8 mouse cellular contexts compared by ENCODE assay signal in genomic region chr5:43661997-43662961, GRCm38 (mm10). TPM values are rescaled to one million over a fixed set of nuclear protein-coding genes. Genes with fewer than 3 reads are reported as not detected.
DNase-seq lines count a peak whose midpoint lies in the region; ATAC-seq lines count a peak whose summit lies in the region.

Cc2d2a (plus strand) TSS chr5:43662346.

- no peaks in the 10 kb centered on the region for H3K27me3 ChIP-seq in embryonic facial prominence, embryonic 11.5 days (ENCODE audit: control insufficient read depth, insufficient read depth, low read length)
- H3K27me3 ChIP-seq in heart, embryonic 12.5 days (replicated peaks) = no peaks in the 10 kb centered on the region
- H3K27me3 ChIP-seq in kidney, embryonic 15.5 days = no peaks in the 10 kb centered on the region
- H3K27me3 ChIP-seq in liver, embryonic 13.5 days = no peaks in the 10 kb centered on the region
- H3K27me3 ChIP-seq in neural tube, embryonic 13.5 days = no peaks in the 10 kb centered on the region

- ATAC-seq in embryonic facial prominence, embryonic 11.5 days (replicated peaks; ENCODE audit: insufficient number of reproducible peaks, low FRiP score, low TSS enrichment, low read depth) = peak; percentile 66
- ATAC-seq in heart, embryonic 12.5 days (ENCODE audit: insufficient number of reproducible peaks, low FRiP score) = peak; percentile 78
- peak; percentile 90 for ATAC-seq in kidney, embryonic 15.5 days (replicated peaks; ENCODE audit: low FRiP score)
- peak; percentile 45; the same call in 1 of the 2 replicates for ATAC-seq in liver, embryonic 13.5 days (ENCODE audit: low read depth)
- ATAC-seq in neural tube, embryonic 13.5 days (ENCODE audit: low read depth) = peak; percentile 90

- H3K4me3 ChIP-seq in embryonic facial prominence, embryonic 11.5 days (ENCODE audit: low read depth, low read length) = peak within 1 kb of the TSS; percentile 36
- H3K4me3 ChIP-seq in heart, embryonic 12.5 days = peak within 1 kb of the TSS; percentile 56
- peak within 1 kb of the TSS; percentile 55 for H3K4me3 ChIP-seq in kidney, embryonic 15.5 days (replicated peaks)
- H3K4me3 ChIP-seq in liver, embryonic 13.5 days (replicated peaks) = peak within 1 kb of the TSS; percentile 46
- H3K4me3 ChIP-seq in neural tube, embryonic 13.5 days = peak within 1 kb of the TSS; percentile 39

- peak within 1 kb of the TSS; percentile 59 for H3K9ac ChIP-seq in embryonic facial prominence, embryonic 11.5 days (replicated peaks; ENCODE audit: low read length)
- H3K9ac ChIP-seq in heart, embryonic 12.5 days = peak within 1 kb of the TSS; percentile 71
- peak within 1 kb of the TSS; percentile 44 for H3K9ac ChIP-seq in kidney, embryonic 15.5 days
- no peak within 1 kb of the TSS; the same call in 1 of the 2 replicates for H3K9ac ChIP-seq in liver, embryonic 13.5 days
- H3K9ac ChIP-seq in neural tube, embryonic 13.5 days = peak within 1 kb of the TSS; percentile 69

- H3K36me3 ChIP-seq in embryonic facial prominence, embryonic 11.5 days (replicated peaks; ENCODE audit: control insufficient read depth, insufficient read depth, low read depth, low read length) = no peaks in the 10 kb centered on the region
- no peaks in the 10 kb centered on the region for H3K36me3 ChIP-seq in heart, embryonic 12.5 days
- peaks cover 2% of the 10 kb centered on the region; the same call in 1 of the 2 replicates for H3K36me3 ChIP-seq in kidney, embryonic 15.5 days
- no peaks in the 10 kb centered on the region for H3K36me3 ChIP-seq in liver, embryonic 13.5 days
- H3K36me3 ChIP-seq in neural tube, embryonic 13.5 days = no peaks in the 10 kb centered on the region

- no peaks in the 10 kb centered on the region for H3K9me3 ChIP-seq in embryonic facial prominence, embryonic 11.5 days (replicated peaks; ENCODE audit: control insufficient read depth, low read length)
- no peaks in the 10 kb centered on the region for H3K9me3 ChIP-seq in heart, embryonic 12.5 days (replicated peaks)
- H3K9me3 ChIP-seq in kidney, embryonic 15.5 days (replicated peaks) = no peaks in the 10 kb centered on the region
- H3K9me3 ChIP-seq in liver, embryonic 13.5 days (replicated peaks) = no peaks in the 10 kb centered on the region
- H3K9me3 ChIP-seq in neural tube, embryonic 13.5 days = no peaks in the 10 kb centered on the region

- peak; percentile 22 to 23 for DNase-seq in lung, adult 18-20 months
- no peak for DNase-seq in lung, postnatal 25 days (ENCODE audit: low spot score)
- DNase-seq in embryonic facial prominence, embryonic 11.5 days (ENCODE audit: low spot score) = peak; percentile 80
- DNase-seq in liver, embryonic 13.5 days = no peak
- DNase-seq in spleen, postnatal 36 days (ENCODE audit: low spot score in 2 of 2) = no peak

- 4% methylated on average over 19 of the region's 19 CpGs for WGBS in embryonic facial prominence, embryonic 11.5 days
- WGBS in heart, embryonic 12.5 days = 2% methylated on average over 19 of the region's 19 CpGs
- 4% methylated on average over 19 of the region's 19 CpGs for WGBS in kidney, embryonic 15.5 days
- WGBS in liver, embryonic 13.5 days (ENCODE audit: insufficient replicate concordance) = 14% methylated on average over 19 of the region's 19 CpGs
- WGBS in neural tube, embryonic 13.5 days = 6% methylated on average over 19 of the region's 19 CpGs

- peak within 1 kb of the TSS; percentile 38 for H3K4me2 ChIP-seq in embryonic facial prominence, embryonic 11.5 days (ENCODE audit: low read depth, low read length)
- peak within 1 kb of the TSS; percentile 70 for H3K4me2 ChIP-seq in heart, embryonic 12.5 days
- H3K4me2 ChIP-seq in kidney, embryonic 15.5 days = peak within 1 kb of the TSS; percentile 64
- H3K4me2 ChIP-seq in liver, embryonic 13.5 days = peak within 1 kb of the TSS; percentile 48
- H3K4me2 ChIP-seq in neural tube, embryonic 13.5 days = peak within 1 kb of the TSS; percentile 55

- peak within 1 kb of the TSS; percentile 85 for H3K27ac ChIP-seq in embryonic facial prominence, embryonic 11.5 days (replicated peaks; ENCODE audit: low read depth, low read length)
- H3K27ac ChIP-seq in heart, embryonic 12.5 days (ENCODE audit: poor library complexity, severe bottlenecking) = peak within 1 kb of the TSS; percentile 99
- peak within 1 kb of the TSS; percentile 97 for H3K27ac ChIP-seq in kidney, embryonic 15.5 days
- peak within 1 kb of the TSS; percentile 63 for H3K27ac ChIP-seq in liver, embryonic 13.5 days
- peak within 1 kb of the TSS; percentile 87 for H3K27ac ChIP-seq in neural tube, embryonic 13.5 days (replicated peaks)

- peaks cover 2% of the 10 kb centered on the region for H3K4me1 ChIP-seq in embryonic facial prominence, embryonic 11.5 days (ENCODE audit: control insufficient read depth, insufficient read depth, low read length)
- H3K4me1 ChIP-seq in heart, embryonic 12.5 days (replicated peaks) = peaks cover 32% of the 10 kb centered on the region
- peaks cover 23% of the 10 kb centered on the region for H3K4me1 ChIP-seq in kidney, embryonic 15.5 days
- 0 out of 2 replicates have a peak, but pooled peaks cover 3% of the 10 kb centered on the region for H3K4me1 ChIP-seq in liver, embryonic 13.5 days (replicated peaks)
- peaks cover 37% of the 10 kb centered on the region for H3K4me1 ChIP-seq in neural tube, embryonic 13.5 days (replicated peaks)

RNA-seq across cellular contexts. Expression of gene Cc2d2a, which starts in this region (rescaled TPM):
- 8.7 and 10.5 TPM in 2 replicates for polyA plus RNA-seq in embryonic facial prominence, embryonic 11.5 days (2014; fragmentation: Nextera tagmentation; extraction: Ambion mirVana)
- polyA plus RNA-seq in heart, embryonic 12.5 days (2016; fragmentation: Nextera tagmentation; extraction: Ambion mirVana) = 9.8 and 10.0 TPM in 2 replicates
- 14.4 and 17.1 TPM in 2 replicates for polyA plus RNA-seq in kidney, embryonic 15.5 days (2015; fragmentation: Nextera tagmentation; extraction: Ambion mirVana)
- polyA plus RNA-seq in liver, embryonic 13.5 days (2015; fragmentation: Nextera tagmentation; extraction: Ambion mirVana) = 1.6 TPM in 2 replicates
- 7.2 and 7.8 TPM in 2 replicates for polyA plus RNA-seq in neural tube, embryonic 13.5 days (2015; fragmentation: Nextera tagmentation; extraction: Ambion mirVana)

Comparison
In these comparisons a context has a peak if more than half of its experiments do, and no peak if none do; other contexts are left out.
1. DNase-seq: peak in lung, adult 18-20 months (2 of 2) and embryonic facial prominence, embryonic 11.5 days (single experiment); none in lung, postnatal 25 days (single experiment), liver, embryonic 13.5 days (single experiment) and spleen, postnatal 36 days (0 of 2).
2. Peak in every context shown above with its lines, with median percentiles within 50 percentile points of each other: ATAC-seq, H3K27ac ChIP-seq, H3K4me2 ChIP-seq and H3K4me3 ChIP-seq.